Mouse (Mus musculus): ENCODE measurements at regions not wholly inside any gene's neighbourhood (a gene's known extent, or its start where the extent isn't known, plus 50 kb on each side); places are given as distances from the start of the nearest gene placed in this dataset.

DNA sequence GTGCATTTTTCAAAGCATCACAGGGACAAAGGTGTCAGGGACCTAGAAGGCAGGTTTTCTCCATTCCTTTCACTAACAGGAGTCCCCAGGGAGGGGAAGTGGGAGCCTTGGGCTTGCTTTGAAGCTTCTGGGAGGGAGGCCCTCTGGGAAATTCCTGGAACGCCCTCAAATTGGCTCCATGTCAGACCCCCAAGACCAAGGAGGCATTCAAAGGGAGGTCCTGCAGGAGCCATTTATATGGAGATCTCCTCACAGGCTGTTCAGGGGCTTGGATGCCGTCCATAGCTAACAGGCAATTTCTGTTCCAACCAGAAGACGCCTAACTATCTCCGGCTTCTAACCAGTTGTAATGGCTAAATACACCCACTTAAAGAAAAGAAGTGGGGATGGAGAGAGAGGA is 70.4 kb downstream of the Mycn start:
- 56% methylated on average over 4 of the region's 4 CpGs for WGBS

DNA sequence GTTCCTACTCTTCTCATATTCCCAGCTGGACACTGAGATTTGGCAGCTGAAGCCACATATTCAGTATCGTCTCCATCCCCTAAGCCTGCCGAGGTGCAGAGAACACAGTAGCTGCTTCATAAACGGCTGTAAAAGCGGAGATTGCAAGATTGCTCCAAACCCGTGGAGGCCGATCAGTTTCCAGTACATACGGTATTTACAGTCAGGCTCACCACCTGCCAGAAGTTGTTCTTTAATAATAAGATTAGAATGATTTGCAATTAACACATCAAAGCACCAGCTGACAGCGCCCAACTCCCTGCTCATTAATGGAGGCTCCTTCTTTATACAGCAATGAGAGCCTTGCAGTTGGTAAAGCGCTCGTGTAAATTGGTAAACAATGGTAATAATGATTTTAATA is 75.1 kb downstream of the Mycn start:
- DNase-seq (ENCODE audit: low spot score) (no peak), ATAC-seq (ENCODE audit: low FRiP score) (no peak)
- WGBS, result 40% methylated on average over 10 of the region's 10 CpGs
- no peaks in the 10 kb centered on the region for H3K36me3 ChIP-seq (ENCODE audit: insufficient read depth, low read length)
- H3K9me3 ChIP-seq (ENCODE audit: low read length), result no peaks in the 10 kb centered on the region
- no peak for TF ChIP-seq CTCF (IDR thresholded peaks at IDR 0.05)
- no peak overlapping the region for H3K27ac ChIP-seq (ENCODE audit: low read depth, low read length)
- H3K27me3 ChIP-seq (ENCODE audit: insufficient read depth, low read length), result no peaks in the 10 kb centered on the region; the same call in 1 of the 2 replicates
- no peaks in the 10 kb centered on the region for H3K4me1 ChIP-seq (ENCODE audit: insufficient read depth, low read length)
- no peak overlapping the region for H3K4me3 ChIP-seq (ENCODE audit: low read depth, low read length)
- no peak overlapping the region for H3K9ac ChIP-seq (replicated peaks; ENCODE audit: low read length, poor library complexity, severe bottlenecking)
- no peak overlapping the region for H3K4me2 ChIP-seq (ENCODE audit: low read depth, low read length, poor library complexity, severe bottlenecking)

More for the DNA sequence above, 70.4 kb downstream of the Mycn start:
- Histone ChIP-seq H3K27ac (ENCODE audit: low read depth, low read length) (no peak overlapping the region), H3K9me3 (ENCODE audit: low read length) (no peaks in the 10 kb centered on the region), H3K36me3 (ENCODE audit: insufficient read depth, low read length) (no peaks in the 10 kb centered on the region), H3K4me3 (ENCODE audit: low read depth, low read length) (no peak overlapping the region), H3K9ac (replicated peaks; ENCODE audit: low read length, poor library complexity, severe bottlenecking) (no peak overlapping the region), H3K4me2 (ENCODE audit: low read depth, low read length, poor library complexity, severe bottlenecking) (no peak overlapping the region), H3K4me1 (ENCODE audit: insufficient read depth, low read length) (no peaks in the 10 kb centered on the region), H3K27me3 (ENCODE audit: insufficient read depth, low read length) (no peaks in the 10 kb centered on the region; the same call in 1 of the 2 replicates)
- DNase-seq (ENCODE audit: low spot score) (peak; percentile 82), ATAC-seq (ENCODE audit: low FRiP score) (no peak)
- no peak for TF ChIP-seq CTCF (IDR thresholded peaks at IDR 0.05)

DNA sequence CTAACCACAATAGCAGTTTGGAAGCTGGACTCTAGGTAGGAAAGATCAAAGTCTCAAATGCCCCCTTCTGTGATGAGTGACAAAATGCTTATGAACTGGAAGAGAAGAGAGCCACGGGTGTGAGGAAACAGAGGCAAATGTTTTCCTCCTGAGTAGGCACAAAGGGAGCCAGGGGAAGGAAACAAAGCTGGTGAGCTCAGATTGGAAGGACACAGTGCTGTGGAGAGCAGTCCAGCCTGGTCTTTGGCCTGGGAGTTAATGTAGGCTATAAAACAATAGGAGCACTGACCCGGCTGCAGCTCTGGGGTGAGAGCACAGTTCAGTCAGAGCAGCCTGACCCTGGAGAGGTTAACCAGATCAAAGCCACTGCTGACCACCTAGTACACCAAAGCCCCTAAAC is 91.0 kb downstream of the Mycn start:
- H3K27me3 ChIP-seq (ENCODE audit: insufficient read depth, low read length), result no peaks in the 10 kb centered on the region
- no peaks in the 10 kb centered on the region for H3K36me3 ChIP-seq (ENCODE audit: insufficient read depth, low read length)
- H3K4me3 ChIP-seq (ENCODE audit: low read depth, low read length), result no peak overlapping the region
- H3K27ac ChIP-seq (ENCODE audit: low read depth, low read length), result no peak overlapping the region
- H3K9ac ChIP-seq (replicated peaks; ENCODE audit: low read length, poor library complexity, severe bottlenecking), result no peak overlapping the region
- H3K4me1 ChIP-seq (ENCODE audit: insufficient read depth, low read length), result no peaks in the 10 kb centered on the region
- H3K4me2 ChIP-seq (ENCODE audit: low read depth, low read length, poor library complexity, severe bottlenecking), result no peak overlapping the region
- ATAC-seq (ENCODE audit: low FRiP score) (no peak), DNase-seq (ENCODE audit: low spot score) (no peak)
- TF ChIP-seq CTCF (IDR thresholded peaks at IDR 0.05), result no peak
- H3K9me3 ChIP-seq (ENCODE audit: low read length), result no peaks in the 10 kb centered on the region
- WGBS, result 19% methylated on average over 2 of the region's 2 CpGs

DNA sequence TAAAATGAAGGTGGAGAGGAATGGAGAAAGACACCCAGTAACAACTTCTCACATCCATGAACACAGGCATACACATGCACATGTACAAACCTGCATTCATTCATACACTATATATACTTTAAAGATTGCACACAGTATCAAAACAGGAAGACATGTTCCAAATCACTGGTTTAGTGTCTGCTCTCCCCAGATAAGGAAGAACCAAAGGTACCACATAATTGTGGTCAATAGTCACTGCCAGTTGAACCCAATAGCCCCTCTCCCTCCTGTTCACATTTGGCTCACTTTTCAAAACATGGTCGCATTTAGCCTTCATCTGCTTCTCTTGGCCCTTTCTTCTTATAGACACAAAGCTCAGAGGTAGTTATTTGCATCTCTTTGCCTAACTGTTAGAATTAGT is 95.0 kb downstream of the Mycn start:
- DNase-seq (ENCODE audit: low spot score) (no peak), ATAC-seq (ENCODE audit: low FRiP score) (no peak)
- Histone ChIP-seq H3K4me1 (ENCODE audit: insufficient read depth, low read length) (no peaks in the 10 kb centered on the region), H3K9me3 (ENCODE audit: low read length) (no peaks in the 10 kb centered on the region), H3K4me2 (ENCODE audit: low read depth, low read length, poor library complexity, severe bottlenecking) (no peak overlapping the region), H3K27ac (ENCODE audit: low read depth, low read length) (no peak overlapping the region), H3K4me3 (ENCODE audit: low read depth, low read length) (no peak overlapping the region), H3K27me3 (ENCODE audit: insufficient read depth, low read length) (no peaks in the 10 kb centered on the region), H3K9ac (replicated peaks; ENCODE audit: low read length, poor library complexity, severe bottlenecking) (no peak overlapping the region), H3K36me3 (ENCODE audit: insufficient read depth, low read length) (no peaks in the 10 kb centered on the region)
- WGBS, result 42% methylated on average over 1 of the region's 1 CpGs
- no peak for TF ChIP-seq CTCF (IDR thresholded peaks at IDR 0.05)

DNA sequence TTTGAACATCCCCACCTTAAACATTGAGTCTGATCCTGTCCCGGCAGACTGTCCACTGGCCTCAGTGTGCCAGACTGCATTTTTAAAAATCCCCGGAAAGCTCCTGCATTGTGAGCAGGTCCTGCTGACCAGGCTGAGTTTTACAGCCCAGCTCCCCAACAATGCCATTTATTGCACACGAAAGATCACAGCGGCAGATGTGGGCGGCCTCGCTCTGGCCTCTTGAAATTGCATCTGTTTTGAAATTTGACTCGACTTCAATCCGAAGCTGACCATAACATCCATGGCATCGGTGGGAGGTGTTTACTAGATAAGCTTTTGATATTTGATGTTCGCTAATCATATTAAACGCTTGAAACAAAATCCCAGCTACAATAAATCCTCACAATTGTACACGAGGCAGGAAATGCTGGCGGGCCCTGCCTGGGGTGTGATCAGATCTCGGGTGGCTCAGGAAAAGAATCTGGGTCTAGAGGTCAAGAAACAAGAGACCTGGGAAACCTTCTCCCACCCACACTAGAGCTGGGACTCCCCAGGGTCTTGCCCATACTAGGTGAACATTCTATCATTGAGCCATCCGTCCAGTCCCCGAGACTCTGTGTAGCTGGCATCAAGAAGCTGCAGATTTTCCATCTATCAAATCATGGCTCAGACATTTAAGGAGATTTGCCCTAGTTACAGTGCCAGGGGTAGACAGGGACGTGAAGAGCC is 99.3 kb downstream of the Mycn start:
- no peak for ATAC-seq (ENCODE audit: low FRiP score)

DNA sequence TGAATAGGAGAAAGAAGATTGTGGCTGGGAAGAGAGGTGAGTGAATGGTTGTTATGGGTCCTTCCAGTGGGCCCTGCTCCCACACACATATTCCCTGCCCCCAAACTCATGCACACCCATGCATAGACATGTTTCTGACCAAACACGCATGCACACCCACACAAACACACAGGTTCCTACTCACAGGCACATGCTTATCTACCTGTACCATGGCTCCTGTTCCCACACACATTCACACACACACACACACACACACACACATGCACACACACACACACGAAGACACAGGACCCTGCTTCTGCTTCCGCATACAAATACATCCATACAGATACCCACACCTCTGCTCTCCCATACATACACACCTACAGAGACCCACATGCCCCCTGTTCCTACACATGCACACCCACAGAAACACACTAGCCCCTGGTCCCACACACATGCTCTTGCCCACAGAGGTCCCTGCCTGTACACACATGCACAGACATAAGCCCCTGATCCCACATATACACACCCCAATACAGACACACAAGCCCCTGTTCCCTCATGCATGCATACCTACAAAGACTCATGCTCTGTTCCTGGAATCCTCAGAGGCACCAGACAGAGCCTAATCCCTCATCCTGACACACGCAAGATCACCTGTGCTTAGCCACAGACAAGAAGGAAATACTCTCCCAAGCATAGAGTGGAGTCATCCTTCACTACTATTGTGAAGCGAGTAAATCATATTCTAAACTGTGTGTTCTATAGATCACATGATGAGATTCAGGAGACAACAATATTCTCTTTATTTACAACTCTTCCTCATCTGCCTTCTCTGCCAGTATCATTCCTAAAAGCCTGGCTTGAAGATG is 100.1 kb downstream of the Mycn start:
- H3K27me3 ChIP-seq (ENCODE audit: insufficient read depth, low read length), result no peaks in the 10 kb centered on the region

More for the DNA sequence above, 99.3 kb downstream of the Mycn start:
- no peaks in the 10 kb centered on the region for H3K9me3 ChIP-seq (ENCODE audit: low read length)
- no peak overlapping the region for H3K9ac ChIP-seq (replicated peaks; ENCODE audit: low read length, poor library complexity, severe bottlenecking)
- no peak for TF ChIP-seq CTCF (IDR thresholded peaks at IDR 0.05)
- H3K36me3 ChIP-seq (ENCODE audit: insufficient read depth, low read length), result no peaks in the 10 kb centered on the region
- H3K4me1 ChIP-seq (ENCODE audit: insufficient read depth, low read length), result no peaks in the 10 kb centered on the region
- H3K4me2 ChIP-seq (ENCODE audit: low read depth, low read length, poor library complexity, severe bottlenecking), result no peak overlapping the region
- H3K4me3 ChIP-seq (ENCODE audit: low read depth, low read length), result no peak overlapping the region
- 30% methylated on average over 17 of the region's 17 CpGs for WGBS
- H3K27ac ChIP-seq (ENCODE audit: low read depth, low read length), result no peak overlapping the region
- H3K27me3 ChIP-seq (ENCODE audit: insufficient read depth, low read length), result no peaks in the 10 kb centered on the region
- no peak for DNase-seq (ENCODE audit: low spot score)

More for the DNA sequence above, 100.1 kb downstream of the Mycn start:
- no peak for ATAC-seq (ENCODE audit: low FRiP score)
- Histone ChIP-seq H3K4me2 (ENCODE audit: low read depth, low read length, poor library complexity, severe bottlenecking) (no peak overlapping the region), H3K27ac (ENCODE audit: low read depth, low read length) (no peak overlapping the region), H3K36me3 (ENCODE audit: insufficient read depth, low read length) (no peaks in the 10 kb centered on the region), H3K9ac (replicated peaks; ENCODE audit: low read length, poor library complexity, severe bottlenecking) (no peak overlapping the region), H3K4me3 (ENCODE audit: low read depth, low read length) (no peak overlapping the region), H3K9me3 (ENCODE audit: low read length) (no peaks in the 10 kb centered on the region), H3K4me1 (ENCODE audit: insufficient read depth, low read length) (no peaks in the 10 kb centered on the region)
- no peak for DNase-seq (ENCODE audit: low spot score)
- WGBS, result 76% methylated on average over 5 of the region's 5 CpGs
- TF ChIP-seq CTCF (IDR thresholded peaks at IDR 0.05), result no peak
